Mouse (Mus musculus): ENCODE measurements around the gene Mycbp2. TPM values are rescaled to one million over a fixed set of nuclear protein-coding genes. Genes with fewer than 3 reads are reported as not detected.

The Mycbp2 gene
- polyA plus RNA-seq, 1 experiment = 5.9 TPM

- H3K4me3 ChIP-seq (ENCODE audit: insufficient read depth, poor library complexity, severe bottlenecking) = no peak overlapping the region
- TF ChIP-seq USF1 (IDR thresholded peaks at IDR 0.05; ENCODE audit: low read depth) = no peak
- no peak for TF ChIP-seq CEBPB (IDR thresholded peaks at IDR 0.05; ENCODE audit: low read depth)
- no peak for TF ChIP-seq CTCF (IDR thresholded peaks at IDR 0.05; ENCODE audit: control insufficient read depth, insufficient read depth, insufficient read length)
- TF ChIP-seq MYOG (IDR thresholded peaks at IDR 0.05; ENCODE audit: control insufficient read depth, extremely low read depth, insufficient read length) = no peak
- TF ChIP-seq MYOD1 (IDR thresholded peaks at IDR 0.05; ENCODE audit: control insufficient read depth, insufficient read length, low read depth) = no peak
- no peak for TF ChIP-seq FOSL1 (IDR thresholded peaks at IDR 0.05; ENCODE audit: insufficient read depth, low read length, poor library complexity, severe bottlenecking)
- no peak for TF ChIP-seq MAX (IDR thresholded peaks at IDR 0.05)
- peaks cover 1% of the 10 kb centered on the region for H3K79me2 ChIP-seq (ENCODE audit: control insufficient read depth, insufficient read depth)
- H3ac ChIP-seq (ENCODE audit: control insufficient read depth, insufficient read length, low read depth) = no peak overlapping the region
- no peaks in the 10 kb centered on the region for H3K36me3 ChIP-seq (ENCODE audit: control insufficient read depth, insufficient read depth)
- no peaks in the 10 kb centered on the region for H3K27me3 ChIP-seq (ENCODE audit: control insufficient read depth, insufficient read depth, insufficient read length)
- H3K79me3 ChIP-seq (ENCODE audit: low read depth) = no peaks in the 10 kb centered on the region
These were observed 281.1 kb downstream of the Mycbp2 start for GRCm38 (mm10) chr14:103065294-103066167.

Other genes starting within 250 kb of the Mycbp2 start
- 8.3 TPM for gene Fbxl3, start 247.2 kb downstream of the Mycbp2 start, polyA plus RNA-seq (2012; fragmentation: generic; extraction: Trizol)
- not detected for gene Scel, start 166.5 kb upstream of the Mycbp2 start, polyA plus RNA-seq (2012; fragmentation: generic; extraction: Trizol)